Mouse (Mus musculus): ENCODE measurements around the gene Nprl2.

- TF ChIP-seq CTCF (IDR thresholded peaks at IDR 0.05; ENCODE audit: low read depth): no peak
- TF ChIP-seq EP300 (IDR thresholded peaks at IDR 0.05; ENCODE audit: low read depth): no peak
Observed at GRCm38 (mm10) chr9:107494238-107494637, 47.8 kb upstream of the Nprl2 start.
